Mouse (Mus musculus) lung, embryonic 14.5 days (tissue): ENCODE data around the gene Scg2. TPM values are rescaled to one million over a fixed set of nuclear protein-coding genes. Genes with fewer than 3 reads are reported as not detected.

Source experiments
- ATAC-seq: fragments of 200-750 bp; cut with Nextera tagmentation; 2 replicates; pipeline ENCODE4 v1.8.0; 2017; ENCODE audit warnings: mild to moderate bottlenecking, moderate TSS enrichment, moderate library complexity; ENCODE audit not compliant: insufficient read depth
- DNase-seq: peaks from one replicate; pipeline ENCODE4 v3.0.0-alpha.2; 2015
- H3K27ac ChIP-seq: fragments of 300-500 bp; sonication (generic); 2 replicates; pipeline ENCODE4 v1.5.1; 2014; ENCODE audit warnings: low read depth, mild to moderate bottlenecking, moderate library complexity
- H3K27me3 ChIP-seq: fragments of 300-500 bp; sonication (generic); 2 replicates; pipeline ENCODE4 v1.6.1; 2014; ENCODE audit warnings: low read length, control low read depth; ENCODE audit not compliant: insufficient read depth
- H3K36me3 ChIP-seq: fragments of 300-500 bp; sonication (generic); 2 replicates; pipeline ENCODE4 v1.6.1; 2014; ENCODE audit warnings: control low read depth; ENCODE audit not compliant: insufficient read depth
- H3K4me1 ChIP-seq: fragments of 300-500 bp; sonication (generic); 2 replicates; pipeline ENCODE4 v1.6.1; 2014; ENCODE audit warnings: antibody characterized with exemption, control low read depth; ENCODE audit not compliant: insufficient read depth
- H3K4me2 ChIP-seq: fragments of 300-500 bp; sonication (generic); 2 replicates; pipeline ENCODE4 v1.6.1; 2014; ENCODE audit warnings: mild to moderate bottlenecking
- H3K4me3 ChIP-seq: fragments of 300-500 bp; sonication (generic); 2 replicates; pipeline ENCODE4 v1.5.1; 2014; ENCODE audit warnings: low read depth, low read length
- H3K9ac ChIP-seq: fragments of 300-500 bp; sonication (generic); 2 replicates; pipeline ENCODE4 v1.6.1; 2014
- H3K9me3 ChIP-seq: fragments of 300-500 bp; sonication (generic); 2 replicates; pipeline ENCODE4 v1.6.1; 2016; ENCODE audit warnings: low read depth, low read length, control low read depth
- CTCF ChIP-seq: IDR thresholded peaks from 2 replicates; pipeline ENCODE4 v1.5.1; 2016; ENCODE audit warnings: antibody characterized with exemption, low read depth
- WGBS: fragments of 180-500 bp; shearing (Covaris S2); extraction: QIAGEN DNeasy Blood & Tissue Kit; methylation state at CpG from one replicate; pipeline ENCODE4 v1.1.7; 2014; 5-methylcytosine and 5-hydroxymethylcytosine counted together
- polyA plus RNA-seq: library from polyadenylated mRNA; unstranded; fragments of >200 nt; fragmentation: Nextera tagmentation; extraction: Ambion mirVana; gene quantifications from 2 replicates; pipeline ENCODE4 v1.2.1, GENCODE M21; 2014

Gene Scg2
- polyA plus RNA-seq, result 0.12 TPM in 1 of 2 replicates, not detected in the other

DNA sequence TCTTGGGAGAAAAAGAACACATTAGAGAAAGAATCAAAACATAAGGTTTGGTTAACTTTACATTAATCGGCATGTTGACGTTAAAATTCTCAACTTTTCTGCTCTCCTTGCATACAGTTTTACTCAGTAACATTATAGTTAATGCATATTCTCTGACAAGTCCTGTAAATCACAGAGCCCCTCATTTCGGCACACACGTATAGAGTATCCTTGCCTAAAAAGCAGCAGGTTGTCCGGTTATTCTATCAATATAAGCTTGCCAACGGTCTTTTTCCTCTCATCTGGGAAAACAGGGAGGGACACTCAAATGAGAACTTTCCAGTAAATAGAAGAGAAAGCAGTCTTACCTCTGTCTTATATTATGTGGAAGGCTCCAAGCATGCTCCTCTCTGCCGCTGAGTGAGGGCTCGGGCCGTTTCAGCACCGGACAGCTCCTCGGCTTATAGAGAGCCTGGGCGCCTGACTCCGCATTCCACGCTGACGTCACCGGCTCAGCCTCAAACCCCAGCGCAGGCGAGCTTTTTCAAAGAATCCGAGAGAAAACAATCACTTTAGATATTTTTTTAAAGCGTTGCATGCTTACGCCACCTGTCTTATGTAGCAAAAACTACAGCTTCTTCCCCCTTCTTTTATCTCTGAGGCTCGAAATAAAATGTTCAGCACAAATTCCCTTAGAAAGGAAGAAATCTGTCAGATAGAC lies at the start of gene Scg2:
Scg2 (minus strand) TSS at position 512 of the 700 bp plus-strand sequence.
- Histone ChIP-seq H3K9ac (no peak within 1 kb of the TSS), H3K4me1 (no peaks in the 10 kb centered on the region), H3K9me3 (no peaks in the 10 kb centered on the region), H3K27ac (no peak within 1 kb of the TSS), H3K27me3 (no peaks in the 10 kb centered on the region), H3K36me3 (no peaks in the 10 kb centered on the region), H3K4me2 (no peak within 1 kb of the TSS), H3K4me3 (no peak within 1 kb of the TSS)
- TF ChIP-seq CTCF, result peak; percentile 43
- DNase-seq (peak; percentile 97), ATAC-seq (peak; percentile 99)
- WGBS, result 13% methylated on average over 22 of the region's 22 CpGs

DNA sequence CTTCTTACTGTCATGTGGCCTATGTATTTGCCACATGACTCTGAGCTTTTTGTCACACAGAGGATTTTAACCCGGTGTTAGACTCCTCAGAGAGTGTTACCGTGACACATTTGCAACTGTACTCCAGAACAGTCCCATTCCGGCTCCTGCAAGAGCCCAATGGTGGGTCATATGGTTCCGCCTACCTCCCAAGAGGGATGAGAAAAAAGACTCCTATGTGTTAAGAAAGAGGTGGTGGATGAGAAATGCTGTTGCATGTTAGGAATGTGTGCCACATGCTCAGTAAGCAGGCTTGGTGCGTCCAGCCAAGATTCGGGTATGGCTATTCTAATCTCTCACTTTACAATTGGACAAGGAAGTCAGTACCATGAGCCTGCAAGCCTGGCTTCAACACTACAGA lies 45.6 kb upstream of the Scg2 start:
- Histone ChIP-seq H3K9ac (no peak overlapping the region), H3K27ac (no peak overlapping the region), H3K4me2 (no peak overlapping the region), H3K27me3 (no peaks in the 10 kb centered on the region), H3K9me3 (no peaks in the 10 kb centered on the region), H3K4me3 (no peak overlapping the region), H3K4me1 (no peaks in the 10 kb centered on the region), H3K36me3 (no peaks in the 10 kb centered on the region)
- no peak for TF ChIP-seq CTCF
- no peak for DNase-seq
- no peak for ATAC-seq
- WGBS, result 79% methylated on average over 6 of the region's 6 CpGs

DNA sequence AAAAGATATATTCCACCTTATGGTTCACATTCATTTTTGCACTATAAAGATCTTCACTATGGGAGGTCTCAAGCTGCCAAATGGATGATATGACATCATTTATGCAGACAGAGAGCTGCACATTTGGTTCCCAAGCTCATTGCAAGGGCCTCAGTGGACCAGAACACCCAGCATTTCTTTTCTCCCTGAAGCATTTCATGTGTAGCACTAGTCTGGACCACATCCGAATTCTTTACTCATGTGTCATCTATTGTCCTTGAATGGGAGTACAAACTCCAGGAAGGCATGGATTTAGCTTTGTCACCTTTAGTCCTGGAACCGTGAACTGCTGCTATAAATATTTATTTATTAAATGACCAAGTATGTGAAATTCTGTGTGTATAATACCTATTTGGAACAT lies 30.9 kb upstream of the Scg2 start:
- ATAC-seq (no peak), DNase-seq (no peak)
- Histone ChIP-seq H3K9ac (no peak overlapping the region), H3K36me3 (no peaks in the 10 kb centered on the region), H3K27ac (no peak overlapping the region), H3K9me3 (no peaks in the 10 kb centered on the region), H3K4me1 (no peaks in the 10 kb centered on the region), H3K4me3 (no peak overlapping the region), H3K27me3 (no peaks in the 10 kb centered on the region), H3K4me2 (no peak overlapping the region)
- no peak for TF ChIP-seq CTCF
- 68% methylated on average over 2 of the region's 2 CpGs for WGBS

DNA sequence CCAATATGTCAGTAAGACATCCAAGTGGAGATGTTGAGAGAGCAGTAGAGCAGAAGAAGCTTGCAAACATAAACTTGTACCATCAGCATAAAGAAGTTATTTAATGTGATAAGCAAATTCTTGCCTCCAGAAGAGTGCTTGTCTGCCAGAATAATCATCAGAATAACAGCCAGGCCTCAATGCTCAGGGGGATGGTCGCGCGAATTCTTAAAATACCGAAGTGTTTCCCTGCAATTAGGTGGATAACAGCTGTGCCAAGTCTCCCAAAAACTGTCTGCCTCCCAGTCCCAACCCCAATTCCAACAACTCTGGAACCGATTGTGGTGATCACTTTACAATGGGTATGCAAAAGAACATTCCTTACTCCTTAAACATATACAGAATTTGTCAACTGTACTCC lies 30.0 kb upstream of the Scg2 start:
- TF ChIP-seq CTCF, result no peak
- H3K36me3 ChIP-seq, result no peaks in the 10 kb centered on the region
- no peaks in the 10 kb centered on the region for H3K4me1 ChIP-seq
- H3K27ac ChIP-seq, result no peak overlapping the region
- no peak overlapping the region for H3K4me3 ChIP-seq
- H3K27me3 ChIP-seq, result no peaks in the 10 kb centered on the region
- no peak overlapping the region for H3K9ac ChIP-seq
- 78% methylated on average over 5 of the region's 5 CpGs for WGBS
- ATAC-seq (no peak), DNase-seq (no peak)
- H3K4me2 ChIP-seq, result no peak overlapping the region
- no peaks in the 10 kb centered on the region for H3K9me3 ChIP-seq

DNA sequence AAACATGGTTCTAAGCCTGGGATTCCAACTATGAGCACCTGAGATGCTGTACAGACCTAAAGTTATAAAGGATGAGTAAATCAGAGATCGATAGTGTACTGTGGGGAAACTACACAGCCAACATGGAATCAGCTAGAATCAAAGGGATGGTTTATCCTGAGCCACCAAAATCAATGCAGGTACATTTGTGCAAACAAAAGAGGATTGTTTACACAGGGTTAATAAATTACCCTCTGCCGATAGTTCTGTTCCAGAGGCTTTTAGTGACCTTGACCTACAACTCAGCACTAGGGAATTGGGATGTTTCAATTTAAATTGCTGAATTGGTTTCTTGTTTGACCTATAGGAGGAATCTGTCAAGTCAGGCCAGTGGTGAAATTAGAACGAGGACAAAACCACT lies 26.7 kb upstream of the Scg2 start:
- no peaks in the 10 kb centered on the region for H3K9me3 ChIP-seq
- H3K9ac ChIP-seq, result no peak overlapping the region
- H3K4me1 ChIP-seq, result no peaks in the 10 kb centered on the region
- H3K4me3 ChIP-seq, result no peak overlapping the region
- no peak for TF ChIP-seq CTCF
- ATAC-seq (no peak), DNase-seq (no peak)
- no peaks in the 10 kb centered on the region for H3K27me3 ChIP-seq
- no peak overlapping the region for H3K4me2 ChIP-seq
- no peaks in the 10 kb centered on the region for H3K36me3 ChIP-seq
- H3K27ac ChIP-seq, result no peak overlapping the region
- WGBS, result 31% methylated on average over 3 of the region's 3 CpGs

DNA sequence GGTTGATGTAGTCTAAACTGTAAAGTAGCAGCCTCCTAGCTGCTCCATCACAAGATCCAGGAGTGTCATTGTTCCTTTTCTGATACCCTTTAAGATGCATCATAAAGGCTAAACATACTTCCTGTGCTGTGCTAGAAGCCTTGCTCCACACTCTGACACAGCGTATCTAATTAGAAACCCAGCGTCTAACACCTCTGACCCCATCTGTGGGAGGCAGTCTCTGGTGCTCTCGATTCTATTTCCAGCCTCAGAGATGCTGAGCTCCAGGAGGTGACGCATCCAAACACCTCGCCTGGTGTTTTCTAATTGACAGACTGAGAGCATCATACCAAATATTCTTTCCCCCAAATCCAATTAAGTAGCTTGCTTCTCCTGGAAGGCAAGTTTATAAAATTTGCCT lies 18.6 kb upstream of the Scg2 start:
- no peak for ATAC-seq

DNA sequence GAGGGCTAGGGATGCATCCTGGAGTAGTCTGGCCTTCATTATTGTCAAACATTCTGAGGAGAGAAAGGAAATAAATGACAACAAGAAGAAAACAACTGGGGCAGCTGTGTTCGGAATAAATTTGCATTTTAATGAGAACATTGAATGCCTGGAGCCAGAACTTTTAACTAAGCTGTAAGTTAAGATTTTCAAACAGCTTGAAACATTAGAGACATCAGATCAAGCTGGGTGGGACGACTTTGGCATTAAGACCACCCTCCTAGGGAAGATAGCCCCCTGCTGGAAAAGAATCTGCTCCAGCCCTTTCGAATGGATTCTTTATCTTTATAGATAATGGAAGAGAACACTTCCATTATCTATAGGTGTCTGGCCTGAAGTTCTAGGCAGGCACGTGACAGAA lies 14.2 kb upstream of the Scg2 start:
- DNase-seq, result no peak

More for the DNA sequence above, 18.6 kb upstream of the Scg2 start:
- Histone ChIP-seq H3K27me3 (no peaks in the 10 kb centered on the region), H3K9ac (no peak overlapping the region), H3K36me3 (no peaks in the 10 kb centered on the region), H3K4me1 (no peaks in the 10 kb centered on the region), H3K27ac (no peak overlapping the region), H3K9me3 (no peaks in the 10 kb centered on the region), H3K4me3 (no peak overlapping the region), H3K4me2 (no peak overlapping the region)
- no peak for TF ChIP-seq CTCF
- no peak for DNase-seq
- 36% methylated on average over 5 of the region's 5 CpGs for WGBS

More for the DNA sequence above, 14.2 kb upstream of the Scg2 start:
- H3K9me3 ChIP-seq, result no peaks in the 10 kb centered on the region
- no peak for ATAC-seq
- no peaks in the 10 kb centered on the region for H3K4me1 ChIP-seq
- H3K36me3 ChIP-seq, result no peaks in the 10 kb centered on the region
- WGBS, result 15% methylated on average over 4 of the region's 4 CpGs
- H3K4me2 ChIP-seq, result no peak overlapping the region
- H3K9ac ChIP-seq, result no peak overlapping the region
- H3K4me3 ChIP-seq, result no peak overlapping the region
- no peak overlapping the region for H3K27ac ChIP-seq
- TF ChIP-seq CTCF, result no peak
- no peaks in the 10 kb centered on the region for H3K27me3 ChIP-seq
